Mouse (Mus musculus): ENCODE data around the gene Cks1b. TPM values are rescaled to one million over a fixed set of nuclear protein-coding genes. Genes with fewer than 3 reads are reported as not detected.

The Cks1b gene
- polyA plus RNA-seq, 1 experiment from 2014 or later, result 495 TPM

DNA sequence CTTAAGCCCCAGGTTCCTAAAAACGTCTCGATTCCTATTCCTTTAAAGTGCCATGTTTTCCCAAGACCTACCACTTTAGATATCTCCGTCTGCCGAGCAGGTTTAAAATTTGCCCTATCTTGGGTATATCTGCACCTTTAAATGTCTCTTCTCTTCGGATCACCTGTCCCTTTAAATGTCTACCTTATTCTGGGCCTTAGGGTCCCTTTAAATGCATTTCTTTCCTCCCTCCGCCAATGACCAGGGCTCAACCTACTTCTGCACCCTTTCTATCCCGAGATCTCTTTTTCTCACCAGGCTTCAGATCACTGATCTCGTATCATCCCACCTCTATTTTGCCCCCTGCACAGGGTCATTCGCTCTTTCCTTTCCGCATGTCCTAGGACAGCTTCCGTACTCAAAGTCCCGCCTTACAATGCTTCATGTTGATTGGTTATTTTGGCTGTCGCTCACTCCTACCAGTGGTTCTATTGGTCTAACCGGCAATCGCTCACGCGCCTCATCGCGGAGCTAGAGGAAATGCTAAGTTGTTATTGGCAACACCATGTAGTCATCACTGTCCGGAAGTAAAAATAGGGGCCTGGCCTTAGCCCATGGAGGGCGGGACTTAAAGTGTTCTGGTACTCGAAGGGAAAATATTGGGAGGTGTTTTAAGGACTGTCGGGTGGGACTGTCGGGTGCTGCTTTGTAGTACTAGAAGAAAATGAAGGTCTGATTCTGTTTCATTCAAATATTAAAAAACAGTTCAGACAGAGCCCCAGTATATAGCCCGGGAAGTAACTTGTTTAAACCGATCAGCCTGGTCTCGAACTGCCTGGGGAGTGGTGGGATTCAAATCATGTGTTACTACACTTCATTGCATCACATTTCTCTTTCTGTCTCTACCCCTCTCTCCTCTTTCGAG lies 6.4 kb downstream of the Cks1b start, which contains the start of gene Flad1:
Gene Flad1, minus strand, starts transcription at position 381 of the 904 bp plus-strand sequence.
- Histone ChIP-seq H3K36me3 (ENCODE audit: control insufficient read depth, insufficient read depth, low read length) (peaks cover 14% of the 10 kb centered on the region), H3K4me3 (ENCODE audit: low read depth, low read length) (peak within 1 kb of the TSS; percentile 39), H3K9ac (ENCODE audit: low read length) (peak within 1 kb of the TSS; percentile 49), H3K27me3 (ENCODE audit: control insufficient read depth, insufficient read depth, low read length) (no peaks in the 10 kb centered on the region), H3K9me3 (ENCODE audit: control insufficient read depth, low read length) (no peaks in the 10 kb centered on the region), H3K4me1 (replicated peaks; ENCODE audit: control insufficient read depth, insufficient read depth, low read length) (peaks cover 9% of the 10 kb centered on the region), H3K4me2 (ENCODE audit: low read depth, low read length, severe bottlenecking) (peak within 1 kb of the TSS; percentile 60), H3K27ac (ENCODE audit: low read depth, low read length) (no peak within 1 kb of the TSS)
- 6% methylated on average over 28 of the region's 28 CpGs for WGBS
- DNase-seq (ENCODE audit: low spot score), result peak; percentile 96
- ATAC-seq (replicated peaks; ENCODE audit: low FRiP score), result peak; percentile 100

DNA sequence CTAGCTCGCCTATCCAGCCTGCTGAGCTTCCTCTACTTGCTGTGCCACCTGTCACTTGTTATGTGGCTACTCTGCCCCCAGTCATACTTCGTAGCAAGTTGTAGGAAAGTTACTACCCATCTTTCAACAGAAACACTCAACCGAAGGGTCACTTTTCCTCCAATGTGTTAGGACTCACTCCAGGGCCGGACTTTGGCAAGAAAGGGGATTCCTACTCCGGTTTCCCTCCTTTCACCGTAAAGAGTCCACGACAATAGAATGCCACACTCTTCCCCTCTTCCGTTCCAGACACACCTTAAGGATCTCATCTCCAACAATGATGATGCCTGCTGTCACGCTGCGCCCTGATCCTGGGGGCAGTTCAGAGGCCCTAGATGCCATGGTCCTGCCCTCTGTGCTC lies 7.3 kb downstream of the Cks1b start:
- no peak for DNase-seq (ENCODE audit: low spot score)
- peak overlapping the region; percentile 39 for H3K4me3 ChIP-seq (ENCODE audit: low read depth, low read length)
- H3K27ac ChIP-seq (ENCODE audit: low read depth, low read length), result no peak overlapping the region
- 81% methylated on average over 10 of the region's 10 CpGs for WGBS
- H3K9ac ChIP-seq (ENCODE audit: low read length), result peak overlapping the region; percentile 49
- peaks cover 11% of the 10 kb centered on the region for H3K36me3 ChIP-seq (ENCODE audit: control insufficient read depth, insufficient read depth, low read length)
- H3K4me1 ChIP-seq (replicated peaks; ENCODE audit: control insufficient read depth, insufficient read depth, low read length), result peaks cover 5% of the 10 kb centered on the region; the same call in 1 of the 2 replicates
- H3K4me2 ChIP-seq (ENCODE audit: low read depth, low read length, severe bottlenecking), result peak overlapping the region; percentile 60
- no peaks in the 10 kb centered on the region for H3K9me3 ChIP-seq (ENCODE audit: control insufficient read depth, low read length)
- no peak for ATAC-seq (replicated peaks; ENCODE audit: low FRiP score)
- H3K27me3 ChIP-seq (ENCODE audit: control insufficient read depth, insufficient read depth, low read length), result no peaks in the 10 kb centered on the region

DNA sequence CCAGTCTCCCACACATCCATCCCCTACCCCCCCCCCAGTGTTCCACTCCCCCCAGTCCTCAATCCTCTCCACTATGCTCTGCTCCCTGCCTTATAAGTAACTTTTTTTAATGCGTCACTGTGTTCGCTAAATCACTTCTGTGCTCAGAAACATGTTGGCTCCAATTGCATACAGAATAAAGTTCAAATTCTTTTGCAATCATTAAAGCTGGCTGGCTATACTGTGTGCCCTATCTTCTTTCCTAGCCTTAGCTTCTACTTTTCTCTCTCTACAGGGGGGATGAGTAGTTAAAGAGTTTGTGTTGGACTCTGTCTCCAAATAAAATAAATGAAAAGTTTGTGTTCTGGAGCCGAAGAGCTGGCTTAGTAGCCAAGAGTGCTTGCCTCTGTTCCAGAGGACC lies 8.5 kb downstream of the Cks1b start:
- ATAC-seq (replicated peaks; ENCODE audit: low FRiP score), result no peak
- H3K27ac ChIP-seq (ENCODE audit: low read depth, low read length), result no peak overlapping the region
- DNase-seq (ENCODE audit: low spot score), result no peak
- peaks cover 5% of the 10 kb centered on the region; the same call in 1 of the 2 replicates for H3K4me1 ChIP-seq (replicated peaks; ENCODE audit: control insufficient read depth, insufficient read depth, low read length)
- H3K4me3 ChIP-seq (ENCODE audit: low read depth, low read length), result no peak overlapping the region
- H3K27me3 ChIP-seq (ENCODE audit: control insufficient read depth, insufficient read depth, low read length), result no peaks in the 10 kb centered on the region
- no peak overlapping the region for H3K9ac ChIP-seq (ENCODE audit: low read length)
- WGBS, result 96% methylated on average over 3 of the region's 3 CpGs
- no peaks in the 10 kb centered on the region for H3K9me3 ChIP-seq (ENCODE audit: control insufficient read depth, low read length)
- H3K4me2 ChIP-seq (ENCODE audit: low read depth, low read length, severe bottlenecking), result no peak overlapping the region
- H3K36me3 ChIP-seq (ENCODE audit: control insufficient read depth, insufficient read depth, low read length), result peaks cover 3% of the 10 kb centered on the region

DNA sequence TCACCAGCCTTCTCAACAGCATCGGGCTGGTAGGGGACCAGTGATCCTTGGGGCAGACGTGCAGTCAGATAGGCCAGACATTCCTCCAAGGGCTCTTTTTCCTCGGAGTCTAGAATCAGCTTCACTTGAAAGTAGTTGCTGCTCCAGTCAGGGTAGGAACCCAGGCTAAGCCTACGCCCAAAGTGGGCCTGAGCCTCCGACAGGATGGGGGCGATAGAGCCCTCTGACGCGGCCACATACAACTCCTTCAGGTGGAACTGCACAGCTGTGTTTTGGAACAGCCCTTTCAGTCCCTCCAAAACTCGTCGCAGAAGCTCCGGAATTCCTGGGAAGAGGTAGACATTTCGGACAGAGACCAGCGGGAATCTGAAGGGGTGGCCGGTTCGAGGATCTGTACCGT lies 9.7 kb downstream of the Cks1b start:
- ATAC-seq (replicated peaks; ENCODE audit: low FRiP score), result no peak
- H3K4me1 ChIP-seq (replicated peaks; ENCODE audit: control insufficient read depth, insufficient read depth, low read length), result peaks cover 5% of the 10 kb centered on the region; the same call in 1 of the 2 replicates
- no peaks in the 10 kb centered on the region for H3K9me3 ChIP-seq (ENCODE audit: control insufficient read depth, low read length)
- H3K36me3 ChIP-seq (ENCODE audit: control insufficient read depth, insufficient read depth, low read length), result no peaks in the 10 kb centered on the region; the same call in 1 of the 2 replicates
- no peak overlapping the region for H3K4me2 ChIP-seq (ENCODE audit: low read depth, low read length, severe bottlenecking)
- no peak for DNase-seq (ENCODE audit: low spot score)
- H3K9ac ChIP-seq (ENCODE audit: low read length), result no peak overlapping the region
- H3K27ac ChIP-seq (ENCODE audit: low read depth, low read length), result no peak overlapping the region
- H3K27me3 ChIP-seq (ENCODE audit: control insufficient read depth, insufficient read depth, low read length), result no peaks in the 10 kb centered on the region
- 65% methylated on average over 16 of the region's 16 CpGs for WGBS
- no peak overlapping the region for H3K4me3 ChIP-seq (ENCODE audit: low read depth, low read length)

DNA sequence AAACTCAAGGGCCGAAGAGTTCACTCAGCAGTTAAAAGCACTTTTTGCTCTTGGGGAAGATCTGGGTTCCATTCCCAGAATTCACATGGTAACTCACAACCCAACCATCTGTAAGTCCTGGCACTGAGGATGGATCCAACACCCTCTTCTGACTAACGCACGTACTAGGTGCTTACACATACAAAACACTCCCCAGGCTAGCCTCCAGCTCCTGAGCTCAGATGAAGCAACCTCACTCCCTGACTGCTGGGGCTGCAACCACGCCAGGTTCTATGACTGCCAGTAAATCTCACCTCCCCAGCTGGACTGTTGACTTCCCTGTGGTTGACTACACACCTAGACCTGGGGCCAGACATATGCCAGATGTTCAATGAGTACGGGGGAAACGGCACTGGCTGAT lies 11.3 kb downstream of the Cks1b start:
- H3K4me1 ChIP-seq (replicated peaks; ENCODE audit: control insufficient read depth, insufficient read depth, low read length), result peaks cover 5% of the 10 kb centered on the region; the same call in 1 of the 2 replicates
- no peak overlapping the region for H3K4me3 ChIP-seq (ENCODE audit: low read depth, low read length)
- H3K27me3 ChIP-seq (ENCODE audit: control insufficient read depth, insufficient read depth, low read length), result no peaks in the 10 kb centered on the region
- no peak overlapping the region for H3K9ac ChIP-seq (ENCODE audit: low read length)
- no peak overlapping the region for H3K4me2 ChIP-seq (ENCODE audit: low read depth, low read length, severe bottlenecking)
- H3K9me3 ChIP-seq (ENCODE audit: control insufficient read depth, low read length), result no peaks in the 10 kb centered on the region
- no peak for ATAC-seq (replicated peaks; ENCODE audit: low FRiP score)
- no peak overlapping the region for H3K27ac ChIP-seq (ENCODE audit: low read depth, low read length)
- no peaks in the 10 kb centered on the region; the same call in 1 of the 2 replicates for H3K36me3 ChIP-seq (ENCODE audit: control insufficient read depth, insufficient read depth, low read length)
- WGBS, result 90% methylated on average over 6 of the region's 6 CpGs
- DNase-seq (ENCODE audit: low spot score), result no peak

DNA sequence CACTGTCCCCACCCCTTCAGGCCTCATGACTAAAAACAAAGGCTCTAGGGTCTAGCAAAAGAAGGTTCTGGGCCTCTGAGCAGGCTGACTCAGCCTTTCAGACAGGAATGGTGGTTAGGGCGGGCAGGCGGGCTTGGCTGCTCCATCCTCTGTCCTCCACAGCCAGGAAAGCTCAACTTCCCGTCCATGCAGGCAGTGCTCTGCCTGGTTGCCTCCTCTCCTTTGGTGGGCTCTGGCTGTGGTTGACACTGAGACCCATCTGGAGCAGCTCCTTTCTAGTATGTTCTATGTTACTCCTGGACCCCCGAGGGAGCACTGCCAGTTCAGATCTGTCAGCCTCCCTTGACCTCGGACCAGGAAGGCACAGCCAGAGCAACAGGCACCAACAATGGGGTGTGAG lies 15.5 kb downstream of the Cks1b start, which contains the start of gene Lenep:
Gene Lenep, minus strand, starts transcription at position 101 of the 400 bp plus-strand sequence.
- Histone ChIP-seq H3K4me3 (ENCODE audit: low read depth, low read length) (no peak within 1 kb of the TSS), H3K9ac (ENCODE audit: low read length) (no peak within 1 kb of the TSS), H3K4me2 (ENCODE audit: low read depth, low read length, severe bottlenecking) (no peak within 1 kb of the TSS), H3K27me3 (ENCODE audit: control insufficient read depth, insufficient read depth, low read length) (no peaks in the 10 kb centered on the region), H3K9me3 (ENCODE audit: control insufficient read depth, low read length) (no peaks in the 10 kb centered on the region), H3K4me1 (replicated peaks; ENCODE audit: control insufficient read depth, insufficient read depth, low read length) (no peaks in the 10 kb centered on the region), H3K36me3 (ENCODE audit: control insufficient read depth, insufficient read depth, low read length) (no peaks in the 10 kb centered on the region; the same call in 1 of the 2 replicates), H3K27ac (ENCODE audit: low read depth, low read length) (no peak within 1 kb of the TSS)
- ATAC-seq (replicated peaks; ENCODE audit: low FRiP score) (no peak), DNase-seq (ENCODE audit: low spot score) (no peak)
- WGBS, result 84% methylated on average over 5 of the region's 5 CpGs

DNA sequence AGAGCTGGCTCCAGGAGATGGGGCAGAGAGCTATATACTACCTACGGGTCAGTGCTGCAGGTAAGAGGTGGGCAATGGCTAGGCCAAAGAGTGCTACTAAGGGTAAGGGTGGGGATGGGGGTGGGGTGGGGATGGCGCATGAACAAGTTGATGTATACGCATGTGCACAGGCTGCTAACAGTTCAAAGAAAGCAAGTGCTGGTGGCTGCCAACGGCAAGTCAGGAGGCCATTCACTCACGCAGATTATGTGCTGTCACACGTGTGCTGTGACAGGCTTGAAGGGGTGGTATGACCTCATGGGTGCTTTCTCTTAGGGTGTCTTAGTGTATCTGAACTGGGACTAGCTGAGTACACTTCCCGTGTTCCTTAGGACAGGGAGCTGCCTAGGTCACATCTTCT lies 16.9 kb downstream of the Cks1b start:
- Histone ChIP-seq H3K36me3 (ENCODE audit: control insufficient read depth, insufficient read depth, low read length) (no peaks in the 10 kb centered on the region), H3K27me3 (ENCODE audit: control insufficient read depth, insufficient read depth, low read length) (no peaks in the 10 kb centered on the region), H3K4me2 (ENCODE audit: low read depth, low read length, severe bottlenecking) (no peak overlapping the region), H3K9me3 (ENCODE audit: control insufficient read depth, low read length) (no peaks in the 10 kb centered on the region), H3K4me1 (replicated peaks; ENCODE audit: control insufficient read depth, insufficient read depth, low read length) (no peaks in the 10 kb centered on the region; the same call in 1 of the 2 replicates), H3K9ac (ENCODE audit: low read length) (no peak overlapping the region), H3K27ac (ENCODE audit: low read depth, low read length) (no peak overlapping the region), H3K4me3 (ENCODE audit: low read depth, low read length) (no peak overlapping the region)
- no peak for DNase-seq (ENCODE audit: low spot score)
- whole genome bisulfite sequencing, result 89% methylated on average over 7 of the region's 7 CpGs
- ATAC-seq (replicated peaks; ENCODE audit: low FRiP score), result no peak

DNA sequence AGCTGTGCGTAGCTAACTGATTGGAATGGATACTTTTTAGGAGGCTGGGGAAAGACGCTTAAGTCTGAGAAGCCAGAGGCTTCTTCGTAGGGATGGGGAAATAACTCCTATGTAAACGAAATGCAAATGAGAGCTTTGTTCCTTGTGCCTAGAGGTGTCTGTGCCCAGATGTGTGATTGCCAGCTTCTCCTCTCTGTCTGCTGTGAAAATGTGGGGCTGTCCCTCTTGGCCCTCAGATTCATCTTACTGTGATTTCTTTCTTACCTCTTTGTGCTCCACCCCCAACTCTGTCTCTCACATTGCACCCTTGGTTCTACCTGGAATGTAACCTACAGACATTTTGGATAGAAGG lies 21.6 kb downstream of the Cks1b start:
- H3K27ac ChIP-seq (ENCODE audit: low read depth, low read length), result no peak overlapping the region
- H3K4me3 ChIP-seq (ENCODE audit: low read depth, low read length), result peak overlapping the region; percentile 48; the same call in 1 of the 2 replicates
- peaks cover 28% of the 10 kb centered on the region for H3K4me1 ChIP-seq (replicated peaks; ENCODE audit: control insufficient read depth, insufficient read depth, low read length)
- 1% methylated on average over 4 of the region's 4 CpGs for WGBS
- no peak for DNase-seq (ENCODE audit: low spot score)
- no peak overlapping the region; the same call in 1 of the 2 replicates for H3K9ac ChIP-seq (ENCODE audit: low read length)
- H3K27me3 ChIP-seq (ENCODE audit: control insufficient read depth, insufficient read depth, low read length), result no peaks in the 10 kb centered on the region; the same call in 1 of the 2 replicates
- H3K9me3 ChIP-seq (ENCODE audit: control insufficient read depth, low read length), result no peaks in the 10 kb centered on the region
- H3K36me3 ChIP-seq (ENCODE audit: control insufficient read depth, insufficient read depth, low read length), result no peaks in the 10 kb centered on the region
- peak overlapping the region; percentile 99; the same call in 1 of the 2 replicates for H3K4me2 ChIP-seq (ENCODE audit: low read depth, low read length, severe bottlenecking)
- no peak for ATAC-seq (replicated peaks; ENCODE audit: low FRiP score)
